Mouse (Mus musculus) stomach, embryonic 15.5 days (tissue): Measurements from ENCODE around the gene Efnb2. TPM values are rescaled to one million over a fixed set of nuclear protein-coding genes. Genes with fewer than 3 reads are reported as not detected.

Source experiments
- ATAC-seq: fragments of 200-750 bp; cut with Nextera tagmentation; 2 replicates; pipeline ENCODE4 v1.8.0; 2017; ENCODE audit warnings: low read depth, moderate number of reproducible peaks, moderate TSS enrichment; ENCODE audit not compliant: insufficient read depth, low FRiP score
- H3K27ac ChIP-seq: fragments of 300-500 bp; sonication (generic); 2 replicates; pipeline ENCODE4 v1.5.1; 2015; ENCODE audit warnings: mild to moderate bottlenecking, inconsistent platforms
- H3K27me3 ChIP-seq: fragments of 300-500 bp; sonication (generic); replicated peaks from 2 replicates; pipeline ENCODE4 v1.6.1; 2015; ENCODE audit warnings: inconsistent platforms
- H3K36me3 ChIP-seq: fragments of 300-500 bp; sonication (generic); 2 replicates; pipeline ENCODE4 v1.6.1; 2015; ENCODE audit warnings: inconsistent platforms
- H3K4me1 ChIP-seq: fragments of 300-500 bp; sonication (generic); 2 replicates; pipeline ENCODE4 v1.6.1; 2015; ENCODE audit warnings: inconsistent platforms
- H3K4me2 ChIP-seq: fragments of 300-500 bp; sonication (generic); 2 replicates; pipeline ENCODE4 v1.6.1; 2015; ENCODE audit warnings: mild to moderate bottlenecking, inconsistent platforms
- H3K4me3 ChIP-seq: fragments of 300-500 bp; sonication (generic); replicated peaks from 2 replicates; pipeline ENCODE4 v1.5.1; 2015; ENCODE audit warnings: inconsistent platforms
- H3K9ac ChIP-seq: fragments of 300-500 bp; sonication (generic); 2 replicates; pipeline ENCODE4 v1.6.1; 2015; ENCODE audit warnings: inconsistent platforms
- H3K9me3 ChIP-seq: fragments of 300-500 bp; sonication (generic); 2 replicates; pipeline ENCODE4 v1.6.1; 2016; ENCODE audit warnings: inconsistent platforms
- WGBS: fragments of 180-500 bp; shearing (Covaris S2); methylation state at CpG from one replicate; pipeline ENCODE4 v1.1.7; 2015; 5-methylcytosine and 5-hydroxymethylcytosine counted together
- polyA plus RNA-seq: library from polyadenylated mRNA; unstranded; fragments of >200 nt; fragmentation: Nextera tagmentation; extraction: Ambion mirVana; gene quantifications from 2 replicates; pipeline ENCODE4 v1.2.1, GENCODE M21; 2015

Gene Efnb2
- polyA plus RNA-seq, 1 experiment from 2014 or later: 15.6 TPM

- 44% methylated on average over 8 of the region's 8 CpGs for WGBS
- no peak for ATAC-seq
- H3K27ac ChIP-seq: peak overlapping the region; percentile 32; the same call in 1 of the 2 replicates
- H3K4me2 ChIP-seq: no peak overlapping the region
- H3K9ac ChIP-seq: no peak overlapping the region
- no peaks in the 10 kb centered on the region for H3K9me3 ChIP-seq
- H3K4me3 ChIP-seq: no peak overlapping the region
- no peaks in the 10 kb centered on the region for H3K27me3 ChIP-seq
- no peaks in the 10 kb centered on the region for H3K4me1 ChIP-seq
- peaks cover 26% of the 10 kb centered on the region for H3K36me3 ChIP-seq
These were observed 37.6 kb downstream of the Efnb2 start for GRCm38 (mm10) chr8:8623486-8623885.

GRCm38 (mm10) chr8:8622476-8622875, 38.6 kb downstream of the Efnb2 start:
- H3K27ac ChIP-seq: no peak overlapping the region
- H3K9me3 ChIP-seq: no peaks in the 10 kb centered on the region
- no peak overlapping the region for H3K9ac ChIP-seq
- H3K36me3 ChIP-seq: peaks cover 31% of the 10 kb centered on the region
- no peaks in the 10 kb centered on the region for H3K27me3 ChIP-seq
- 85% methylated on average over 3 of the region's 3 CpGs for WGBS
- H3K4me2 ChIP-seq: no peak overlapping the region
- ATAC-seq: no peak
- H3K4me3 ChIP-seq: no peak overlapping the region
- no peaks in the 10 kb centered on the region for H3K4me1 ChIP-seq

- H3K4me3 ChIP-seq: no peak overlapping the region
- no peak overlapping the region for H3K4me2 ChIP-seq
- no peak for ATAC-seq
- no peaks in the 10 kb centered on the region for H3K27me3 ChIP-seq
- H3K9me3 ChIP-seq: no peaks in the 10 kb centered on the region
- 89% methylated on average over 12 of the region's 12 CpGs for WGBS
- no peak overlapping the region for H3K9ac ChIP-seq
- peaks cover 31% of the 10 kb centered on the region for H3K36me3 ChIP-seq
- no peaks in the 10 kb centered on the region for H3K4me1 ChIP-seq
- no peak overlapping the region for H3K27ac ChIP-seq
These were observed 39.0 kb downstream of the Efnb2 start for GRCm38 (mm10) chr8:8622031-8622430.

- no peak for ATAC-seq
- Histone ChIP-seq H3K27me3 (no peaks in the 10 kb centered on the region), H3K27ac (no peak overlapping the region), H3K36me3 (peaks cover 31% of the 10 kb centered on the region), H3K9me3 (no peaks in the 10 kb centered on the region), H3K4me3 (no peak overlapping the region), H3K4me2 (no peak overlapping the region), H3K9ac (no peak overlapping the region), H3K4me1 (no peaks in the 10 kb centered on the region)
- 74% methylated on average over 16 of the region's 16 CpGs for WGBS
These were observed 39.7 kb downstream of the Efnb2 start for GRCm38 (mm10) chr8:8621236-8621917.

- H3K4me3 ChIP-seq: no peak overlapping the region
- H3K27me3 ChIP-seq: no peaks in the 10 kb centered on the region
- no peaks in the 10 kb centered on the region for H3K4me1 ChIP-seq
- no peak for ATAC-seq
- H3K27ac ChIP-seq: no peak overlapping the region
- H3K36me3 ChIP-seq: peaks cover 31% of the 10 kb centered on the region
- no peak overlapping the region for H3K4me2 ChIP-seq
- H3K9me3 ChIP-seq: no peaks in the 10 kb centered on the region
- WGBS: 90% methylated on average over 21 of the region's 21 CpGs
- no peak overlapping the region for H3K9ac ChIP-seq
These were observed 40.5 kb downstream of the Efnb2 start for GRCm38 (mm10) chr8:8620536-8620935.

GRCm38 (mm10) chr8:8619221-8620194, 41.5 kb downstream of the Efnb2 start:
- no peaks in the 10 kb centered on the region for H3K27me3 ChIP-seq
- peaks cover 31% of the 10 kb centered on the region for H3K36me3 ChIP-seq
- no peak overlapping the region for H3K27ac ChIP-seq
- no peak overlapping the region for H3K9ac ChIP-seq
- ATAC-seq: no peak
- no peak overlapping the region for H3K4me3 ChIP-seq
- H3K4me2 ChIP-seq: no peak overlapping the region
- H3K4me1 ChIP-seq: no peaks in the 10 kb centered on the region
- no peaks in the 10 kb centered on the region for H3K9me3 ChIP-seq
- 55% methylated on average over 19 of the region's 19 CpGs for WGBS

- Histone ChIP-seq H3K27ac (no peak overlapping the region), H3K9ac (no peak overlapping the region), H3K36me3 (peaks cover 5% of the 10 kb centered on the region; the same call in 1 of the 2 replicates), H3K4me1 (no peaks in the 10 kb centered on the region), H3K9me3 (no peaks in the 10 kb centered on the region), H3K4me3 (no peak overlapping the region), H3K4me2 (no peak overlapping the region), H3K27me3 (no peaks in the 10 kb centered on the region)
- WGBS: 54% methylated on average over 1 of the region's 1 CpGs
- ATAC-seq: no peak
These were observed 47.2 kb downstream of the Efnb2 start for GRCm38 (mm10) chr8:8613844-8614243.

GRCm38 (mm10) chr8:8611928-8612327, 49.1 kb downstream of the Efnb2 start:
- no peak overlapping the region for H3K4me2 ChIP-seq
- H3K27ac ChIP-seq: no peak overlapping the region
- no peak for ATAC-seq
- H3K27me3 ChIP-seq: no peaks in the 10 kb centered on the region
- H3K4me1 ChIP-seq: no peaks in the 10 kb centered on the region
- 72% methylated on average over 4 of the region's 4 CpGs for WGBS
- no peak overlapping the region for H3K4me3 ChIP-seq
- no peak overlapping the region for H3K9ac ChIP-seq
- H3K9me3 ChIP-seq: no peaks in the 10 kb centered on the region
- H3K36me3 ChIP-seq: no peaks in the 10 kb centered on the region; the same call in 1 of the 2 replicates

- Histone ChIP-seq H3K4me1 (no peaks in the 10 kb centered on the region), H3K4me3 (no peak overlapping the region), H3K27me3 (no peaks in the 10 kb centered on the region), H3K9me3 (no peaks in the 10 kb centered on the region), H3K27ac (no peak overlapping the region), H3K4me2 (no peak overlapping the region), H3K9ac (no peak overlapping the region), H3K36me3 (no peaks in the 10 kb centered on the region)
- WGBS: 26% methylated on average over 7 of the region's 7 CpGs
- ATAC-seq: no peak
These were observed 51.3 kb downstream of the Efnb2 start for GRCm38 (mm10) chr8:8609791-8610190.

GRCm38 (mm10) chr8:8609141-8609540, 51.9 kb downstream of the Efnb2 start:
- 30% methylated on average over 5 of the region's 5 CpGs for WGBS
- no peaks in the 10 kb centered on the region for H3K36me3 ChIP-seq
- H3K4me1 ChIP-seq: no peaks in the 10 kb centered on the region
- no peak overlapping the region for H3K27ac ChIP-seq
- H3K9me3 ChIP-seq: no peaks in the 10 kb centered on the region
- no peak overlapping the region for H3K4me2 ChIP-seq
- H3K4me3 ChIP-seq: no peak overlapping the region
- ATAC-seq: no peak
- no peak overlapping the region for H3K9ac ChIP-seq
- no peaks in the 10 kb centered on the region for H3K27me3 ChIP-seq

- no peaks in the 10 kb centered on the region for H3K4me1 ChIP-seq
- no peak overlapping the region for H3K4me2 ChIP-seq
- no peaks in the 10 kb centered on the region for H3K36me3 ChIP-seq
- no peak overlapping the region for H3K9ac ChIP-seq
- no peak overlapping the region for H3K27ac ChIP-seq
- no peaks in the 10 kb centered on the region for H3K9me3 ChIP-seq
- 52% methylated on average over 4 of the region's 4 CpGs for WGBS
- H3K4me3 ChIP-seq: no peak overlapping the region
- H3K27me3 ChIP-seq: no peaks in the 10 kb centered on the region
- ATAC-seq: no peak
These were observed 55.4 kb downstream of the Efnb2 start for GRCm38 (mm10) chr8:8605621-8606020.

GRCm38 (mm10) chr8:8603875-8604274, 57.2 kb downstream of the Efnb2 start:
- H3K36me3 ChIP-seq: no peaks in the 10 kb centered on the region
- H3K4me2 ChIP-seq: no peak overlapping the region
- H3K27ac ChIP-seq: no peak overlapping the region
- 42% methylated on average over 6 of the region's 6 CpGs for WGBS
- no peak for ATAC-seq
- H3K9ac ChIP-seq: no peak overlapping the region
- H3K27me3 ChIP-seq: no peaks in the 10 kb centered on the region
- no peak overlapping the region for H3K4me3 ChIP-seq
- no peaks in the 10 kb centered on the region for H3K4me1 ChIP-seq
- H3K9me3 ChIP-seq: no peaks in the 10 kb centered on the region
